Mouse (Mus musculus): ENCODE measurements around the gene Emilin3.
"Not testable (repeated sequence)": the region's sequence is repeated elsewhere in the genome, so short reads cannot be mapped to it uniquely, and the experiment has no call there.

The Emilin3 gene

GRCm38 (mm10) chr2:160912231-160912671 lies at the start of gene Emilin3:
TSS of gene Emilin3 (minus strand) at chr2:160912328.
- no peak for DNase-seq (ENCODE audit: low spot score in 2 of 2)

DNA sequence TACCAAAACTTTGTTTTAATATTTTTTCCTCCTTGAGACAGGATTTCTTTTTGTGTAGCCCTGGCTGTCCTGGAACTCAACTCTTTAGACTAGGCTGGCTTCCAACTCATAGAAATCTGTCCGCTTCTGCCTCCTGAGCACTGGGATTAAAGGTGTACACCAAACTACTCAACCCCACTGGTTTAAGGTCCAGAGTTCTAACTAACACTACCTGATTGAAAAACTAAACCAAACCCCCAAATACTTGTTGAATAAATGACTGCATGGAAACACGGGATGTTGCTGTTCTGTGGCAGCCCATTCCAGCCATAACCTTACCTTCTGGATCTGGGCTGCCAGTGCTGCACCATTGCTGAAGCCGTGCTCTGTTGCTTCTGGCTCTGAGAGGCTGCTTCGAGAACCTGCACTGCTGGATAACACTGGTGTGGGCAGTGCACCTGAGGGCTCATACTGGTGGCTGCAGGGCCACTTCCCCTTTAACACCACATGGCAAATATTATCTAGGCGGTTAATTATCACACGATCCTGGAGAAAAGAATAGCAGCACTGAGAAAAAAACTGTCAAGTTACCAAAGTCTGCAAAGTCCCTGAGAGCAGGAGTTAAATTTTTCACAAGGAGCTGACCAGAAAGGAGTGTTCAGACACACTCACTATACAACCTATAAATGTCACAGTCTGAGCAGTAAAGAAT lies 49.0 kb upstream of the Emilin3 start:
- no peak for DNase-seq (ENCODE audit: low spot score in 2 of 2)

DNA sequence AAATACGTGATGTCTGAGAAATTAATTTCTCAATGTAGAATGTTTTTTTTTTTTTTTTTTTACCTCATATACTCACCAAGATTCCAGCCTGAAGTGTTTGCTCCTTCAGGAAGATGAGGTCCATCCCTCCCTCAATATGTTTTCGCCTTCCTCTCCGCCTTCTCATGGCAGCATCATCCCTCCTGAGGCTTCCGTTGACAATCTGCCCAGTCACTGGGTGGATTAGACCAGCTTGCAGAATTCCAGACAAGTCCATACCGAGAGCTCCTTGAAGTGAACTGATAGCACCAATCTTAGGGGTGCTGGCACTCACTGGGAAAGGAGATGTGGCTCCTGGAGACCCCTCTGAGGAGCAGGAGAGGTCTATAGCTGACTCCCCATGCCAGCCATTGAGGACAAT lies 47.8 kb upstream of the Emilin3 start:
- no peak for DNase-seq (ENCODE audit: low spot score in 2 of 2)

DNA sequence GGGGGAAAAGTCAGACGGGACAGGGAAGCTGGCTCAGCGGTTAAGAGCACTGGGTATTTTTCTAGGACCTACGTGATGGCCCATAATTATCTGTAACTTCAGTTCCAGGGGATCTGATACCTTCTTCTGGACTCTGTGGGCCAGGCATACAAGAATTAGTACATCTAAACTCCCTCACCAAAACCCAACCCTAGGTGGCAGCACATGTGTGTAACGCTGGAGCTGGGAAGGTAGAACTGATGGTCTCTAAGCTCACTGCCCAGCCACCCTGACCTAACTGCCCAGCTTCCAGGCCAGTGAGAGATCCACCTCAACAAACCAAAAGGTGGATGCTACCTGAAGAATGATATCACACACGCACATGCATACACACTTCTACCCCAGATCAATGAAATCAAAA lies 46.6 kb upstream of the Emilin3 start:
- DNase-seq (ENCODE audit: low spot score in 2 of 2): no peak

DNA sequence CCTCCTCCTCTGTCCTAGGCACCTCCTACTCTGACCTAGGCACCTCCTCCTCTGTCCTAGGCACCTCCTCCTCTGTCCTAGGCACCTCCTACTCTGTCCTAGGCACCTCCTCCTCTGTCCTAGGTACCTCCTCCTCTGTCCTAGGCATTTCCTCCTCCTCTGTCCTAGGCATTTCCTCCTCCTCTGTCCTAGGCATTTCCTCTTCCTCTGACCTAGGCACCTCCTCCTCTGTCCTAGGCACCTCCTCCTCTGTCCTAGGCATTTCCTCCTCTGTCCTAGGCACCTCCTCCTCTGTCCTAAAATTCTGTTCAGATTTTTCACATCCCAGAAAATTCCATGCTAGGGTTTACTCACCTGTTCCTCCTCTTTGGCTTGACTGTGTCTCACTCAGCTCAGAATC lies 45.7 kb upstream of the Emilin3 start:
- DNase-seq (ENCODE audit: low spot score in 2 of 2): not testable (repeated sequence)

GRCm38 (mm10) chr2:160957307-160957706 lies 45.2 kb upstream of the Emilin3 start:
- not testable (repeated sequence) for DNase-seq (ENCODE audit: low spot score in 2 of 2)

- peak; percentile 34 to 49 for DNase-seq (ENCODE audit: low spot score in 2 of 2)
Observed at GRCm38 (mm10) chr2:160955331-160955730, 43.2 kb upstream of the Emilin3 start.

DNA sequence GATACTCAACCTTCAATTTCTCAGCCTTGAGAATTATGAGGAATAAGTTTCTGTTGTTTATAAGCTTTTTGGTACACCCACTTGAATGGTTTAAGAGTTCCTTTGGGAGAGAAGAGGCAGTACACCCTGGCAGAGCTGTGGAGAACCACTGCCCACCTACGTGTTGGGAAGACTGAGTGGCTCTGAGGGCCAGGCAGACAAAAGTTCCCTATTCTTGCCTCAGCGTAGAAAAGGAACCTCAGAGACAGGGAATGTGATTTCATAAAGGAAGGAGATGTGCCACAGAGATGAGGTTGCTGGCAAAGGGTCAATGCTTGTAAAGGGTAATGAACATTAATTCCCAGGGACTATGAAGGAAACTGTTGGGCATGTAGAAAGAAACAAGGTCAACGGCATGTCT lies 42.4 kb upstream of the Emilin3 start:
- DNase-seq (ENCODE audit: low spot score in 2 of 2): no peak

DNA sequence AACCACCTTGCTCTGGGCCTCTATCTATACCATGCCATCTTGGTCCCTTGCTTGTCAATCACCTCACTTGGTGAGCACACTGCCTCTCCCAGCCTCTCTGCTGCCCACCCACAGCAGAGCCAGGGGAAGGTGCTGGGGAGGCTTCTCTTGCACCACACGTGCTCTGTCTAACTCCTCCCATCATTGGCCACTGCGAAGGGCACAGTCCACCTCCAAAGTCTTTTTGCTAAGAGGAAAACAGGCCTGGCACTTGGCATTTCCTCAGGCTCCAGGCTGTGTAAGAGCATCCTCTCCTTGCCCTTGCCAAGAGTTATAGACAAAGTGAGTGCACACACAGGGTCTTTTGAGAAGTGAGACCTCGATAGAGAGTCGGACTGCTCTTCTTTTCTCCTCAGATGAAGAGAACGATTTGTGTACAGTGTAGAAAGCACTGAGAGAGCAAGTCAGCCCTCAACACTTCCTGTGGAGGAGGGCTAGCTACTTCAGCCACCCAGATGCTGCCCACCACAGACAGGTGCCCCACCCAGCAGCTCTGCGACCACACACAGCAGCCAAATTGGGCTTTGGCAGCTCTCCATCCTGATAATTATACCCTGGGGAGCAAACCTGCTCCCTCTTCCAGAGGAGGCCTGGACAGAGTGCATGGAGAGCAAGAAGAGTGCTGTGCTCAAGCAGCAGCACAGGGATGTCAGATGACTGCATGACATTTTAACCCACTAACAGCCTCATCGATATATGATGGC lies 41.2 kb upstream of the Emilin3 start:
- DNase-seq (ENCODE audit: low spot score in 2 of 2): no peak

GRCm38 (mm10) chr2:160951595-160951994 lies 39.5 kb upstream of the Emilin3 start:
- DNase-seq (ENCODE audit: low spot score in 2 of 2): no peak

DNA sequence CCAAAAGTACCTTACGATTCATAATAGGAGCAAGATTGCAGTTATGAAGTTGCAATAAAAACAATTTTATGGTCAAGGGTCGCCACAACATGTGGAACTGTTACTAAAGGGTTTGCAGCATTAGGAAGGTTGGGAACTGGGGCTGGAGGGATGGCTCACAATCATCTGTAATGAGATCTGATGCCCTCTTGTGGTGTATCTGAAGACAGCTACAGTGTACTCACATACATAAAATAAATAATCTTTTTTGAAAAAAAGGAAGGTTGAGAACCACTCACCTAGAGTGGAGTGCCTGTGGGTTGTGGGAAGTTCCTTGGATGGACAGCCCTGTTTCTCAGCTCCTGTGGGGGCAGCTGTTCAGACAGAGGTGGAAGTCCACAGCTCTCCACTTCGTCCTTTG lies 30.3 kb upstream of the Emilin3 start:
- DNase-seq (ENCODE audit: low spot score in 2 of 2): no peak

DNA sequence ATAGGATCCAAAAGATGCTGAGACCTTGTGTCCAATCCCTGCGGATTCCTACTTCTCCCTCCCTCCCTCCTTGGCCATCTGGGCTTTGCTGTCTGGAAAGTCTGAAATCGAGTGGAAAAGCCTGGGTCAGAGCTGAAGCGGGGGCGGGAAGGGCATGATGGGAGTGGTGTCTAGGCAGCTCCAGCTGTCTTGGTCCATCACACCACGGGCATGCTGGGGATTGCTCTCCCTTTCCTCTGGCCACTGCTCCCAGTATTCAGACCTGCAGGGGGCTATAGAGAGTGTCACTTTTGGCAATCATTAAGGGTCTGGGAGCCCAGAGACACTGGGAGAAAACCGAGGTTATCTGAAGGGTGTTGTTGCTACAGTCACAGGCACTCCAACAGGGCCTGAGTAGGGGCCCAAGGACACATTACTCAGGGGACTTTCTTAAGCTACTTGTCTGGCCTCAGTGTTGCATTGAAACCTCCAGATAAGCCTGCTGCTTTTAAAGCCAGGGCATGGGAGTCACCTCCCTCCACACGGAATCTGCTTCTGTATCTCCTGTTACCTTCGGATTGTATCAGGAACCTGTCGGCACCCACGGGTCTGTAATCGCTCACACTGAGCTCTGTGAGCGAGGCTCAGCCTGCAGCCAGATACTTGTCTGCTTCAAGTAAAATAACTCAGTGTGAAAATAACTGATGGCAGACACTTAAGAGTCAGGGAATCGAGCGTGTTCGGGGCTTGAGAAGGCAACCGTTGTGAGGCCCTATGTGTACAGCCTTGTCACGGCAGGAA lies 29.0 kb upstream of the Emilin3 start:
- no peak for DNase-seq (ENCODE audit: low spot score in 2 of 2)

GRCm38 (mm10) chr2:160934451-160934850 lies 22.3 kb upstream of the Emilin3 start:
- DNase-seq (ENCODE audit: low spot score in 2 of 2): no peak

GRCm38 (mm10) chr2:160933890-160934289 lies 21.8 kb upstream of the Emilin3 start:
- no peak for DNase-seq (ENCODE audit: low spot score in 2 of 2)

DNA sequence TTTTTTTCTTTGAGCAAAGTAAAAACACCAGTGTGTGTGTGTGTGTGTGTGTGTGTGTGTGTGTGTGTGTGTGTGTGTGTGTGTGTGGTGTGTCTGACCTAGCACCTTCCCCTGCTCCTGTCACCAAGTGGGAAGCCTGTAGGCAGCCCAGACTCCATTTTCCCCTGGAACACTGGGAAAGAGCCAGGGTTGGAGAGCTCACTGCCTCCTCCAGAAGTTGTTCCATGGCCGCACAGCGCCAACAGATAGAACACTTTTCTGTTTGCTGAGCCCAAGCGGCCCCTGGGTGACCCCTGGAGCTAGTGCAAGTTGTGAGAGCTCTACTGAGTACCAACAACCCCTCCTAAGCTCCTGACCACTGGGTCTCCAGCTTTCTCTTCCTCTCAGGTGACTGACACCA lies 20.9 kb upstream of the Emilin3 start:
- no peak for DNase-seq (ENCODE audit: low spot score in 2 of 2)

DNA sequence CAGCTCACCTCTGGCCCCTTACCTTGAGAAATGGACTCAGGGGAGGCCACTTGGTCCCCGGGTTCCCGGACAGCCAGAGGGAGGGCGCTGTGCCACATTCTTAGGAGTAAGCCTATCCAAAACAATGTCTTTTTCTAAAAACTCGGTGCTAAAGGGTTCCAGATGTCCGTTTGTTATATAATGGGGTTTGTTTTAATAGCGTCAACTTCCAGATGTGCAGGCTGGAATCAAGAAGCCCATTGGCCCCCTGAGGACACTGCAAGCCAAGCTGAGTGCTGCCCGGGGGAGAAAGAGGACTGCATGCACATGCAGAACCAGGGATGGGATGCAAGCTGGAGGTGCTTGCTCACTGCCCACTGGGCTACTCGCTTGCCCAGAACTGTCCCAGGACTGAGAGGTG lies 20.2 kb upstream of the Emilin3 start:
- no peak for DNase-seq (ENCODE audit: low spot score in 2 of 2)

- no peak for DNase-seq (ENCODE audit: low spot score in 2 of 2)
Observed at GRCm38 (mm10) chr2:160931378-160931777, 19.2 kb upstream of the Emilin3 start.

DNA sequence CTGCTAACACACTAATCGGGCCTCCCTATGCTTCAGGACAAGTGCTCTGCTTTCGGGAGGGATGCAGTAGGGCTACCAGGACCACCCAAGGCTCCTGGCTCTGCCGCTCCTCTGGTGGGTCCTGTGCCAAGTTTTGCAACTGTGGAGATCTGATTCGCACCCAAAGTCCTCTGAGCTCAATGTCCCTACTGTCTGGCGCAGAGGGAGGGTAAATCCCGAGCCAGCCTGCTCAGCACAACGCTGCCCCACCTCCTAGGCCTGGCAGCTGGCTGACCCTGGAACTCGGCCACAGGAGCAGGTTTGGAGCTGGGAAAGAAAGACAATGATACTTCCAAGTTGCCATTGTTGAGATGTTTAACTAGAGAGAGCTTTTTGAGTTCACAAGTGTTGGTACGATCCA lies 13.1 kb upstream of the Emilin3 start:
- no peak for DNase-seq (ENCODE audit: low spot score in 2 of 2)

DNA sequence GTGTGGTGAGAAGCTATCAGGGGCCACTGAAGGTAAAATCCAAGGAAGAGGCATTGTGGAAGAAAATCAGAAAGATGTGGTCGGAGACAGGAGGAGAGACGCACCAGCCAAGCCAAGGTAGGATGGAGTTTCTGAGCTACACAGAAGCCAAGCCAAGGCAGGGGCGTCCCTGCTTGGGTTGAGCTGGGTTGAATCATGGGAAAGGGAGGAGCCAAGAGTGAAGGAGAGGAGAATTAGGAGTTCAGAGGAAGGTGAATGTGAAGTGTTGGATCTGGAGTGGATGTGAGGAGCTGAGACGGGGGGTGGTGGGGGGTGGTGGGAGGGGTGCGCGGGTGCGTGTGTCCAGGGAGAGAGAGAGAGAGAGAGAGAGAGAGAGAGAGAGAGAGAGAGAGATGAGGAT lies 9.2 kb upstream of the Emilin3 start:
- DNase-seq (ENCODE audit: low spot score in 2 of 2): no peak

GRCm38 (mm10) chr2:160918930-160919215 lies 6.7 kb upstream of the Emilin3 start:
- no peak for DNase-seq (ENCODE audit: low spot score in 2 of 2)

- no peak for DNase-seq (ENCODE audit: low spot score in 2 of 2)
Observed at GRCm38 (mm10) chr2:160918154-160918929, 6.2 kb upstream of the Emilin3 start.

- no peak for DNase-seq (ENCODE audit: low spot score in 2 of 2)
Observed at GRCm38 (mm10) chr2:160917313-160917712, 5.2 kb upstream of the Emilin3 start.
